Mouse (Mus musculus): Measurements from ENCODE around the gene Sdk1. TPM values are rescaled to one million over a fixed set of nuclear protein-coding genes. Genes with fewer than 3 reads are reported as not detected.

Sdk1 gene
- 0.06 and 0.11 TPM in 2 replicates for polyA plus RNA-seq (2012; ENCODE audit: low replicate concordance)

DNA sequence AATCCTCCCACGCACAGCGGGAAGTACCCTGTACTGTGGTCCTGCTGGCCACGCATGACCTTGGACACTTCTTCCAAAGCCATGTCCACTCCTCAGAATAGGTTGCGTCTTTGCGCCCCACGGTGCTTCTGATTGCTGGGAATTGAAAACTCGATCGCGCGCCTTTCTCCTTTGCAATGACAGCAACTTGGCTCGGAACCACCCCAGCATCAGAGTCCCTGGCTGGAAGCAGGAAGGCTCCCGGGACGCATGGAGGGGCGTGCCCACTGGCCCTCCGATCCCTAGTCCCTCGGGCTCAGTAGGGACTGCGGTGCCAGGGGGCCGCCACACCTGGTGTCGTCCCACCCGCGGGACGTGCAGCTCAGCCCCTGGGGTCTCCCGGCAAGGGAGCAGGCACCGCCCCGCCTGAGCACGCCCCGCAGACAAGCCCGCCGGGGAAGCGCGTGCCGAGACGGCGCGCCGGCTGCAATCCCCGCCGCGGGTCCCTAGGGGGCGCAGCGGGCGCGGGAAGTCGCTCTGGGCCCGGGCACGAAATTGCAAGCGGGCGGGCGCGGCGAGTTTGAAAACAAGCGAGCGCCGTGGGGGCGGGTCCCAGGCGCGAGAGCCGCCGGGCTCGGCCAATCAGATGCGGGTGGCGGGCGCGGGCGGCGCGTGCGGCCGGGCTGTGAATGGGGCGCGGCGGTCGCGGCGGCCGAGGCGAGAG, at the start of gene Sdk1:
Sdk1 (plus strand) TSS at position 650 of the 703 bp plus-strand sequence.

Other genes with a start within 250 kb of the Sdk1 start
- gene Card11, start 240.9 kb upstream of the Sdk1 start, polyA plus RNA-seq (2012; ENCODE audit: low replicate concordance): 14.8 and 15.8 TPM in 2 replicates